Mouse (Mus musculus): ENCODE measurements at regions not wholly inside any gene's neighbourhood (a gene's known extent, or its start where the extent isn't known, plus 50 kb on each side); places are given as distances from the start of the nearest gene placed in this dataset.
A peak's percentile ranks its signal among the peaks of the same experiment; 100 is the strongest.

GRCm38 (mm10) chr8:107642241-107642640 lies 54.0 kb upstream of the Psmd7 start:
- DNase-seq (ENCODE audit: low read depth, low spot score), result no peak

GRCm38 (mm10) chr8:107647936-107648335 lies 59.7 kb upstream of the Psmd7 start:
- no peak for DNase-seq (ENCODE audit: low read depth, low spot score)

- DNase-seq (ENCODE audit: low read depth, low spot score), result no peak
Observed at GRCm38 (mm10) chr8:107650306-107650705, 62.0 kb upstream of the Psmd7 start.

- no peak for DNase-seq (ENCODE audit: low read depth, low spot score)
Observed at GRCm38 (mm10) chr8:107651424-107651823, 63.2 kb upstream of the Psmd7 start.

GRCm38 (mm10) chr8:107652226-107652625 lies 64.0 kb upstream of the Psmd7 start:
- DNase-seq (ENCODE audit: low read depth, low spot score), result no peak

- no peak for DNase-seq (ENCODE audit: low read depth, low spot score)
Observed at GRCm38 (mm10) chr8:107653711-107654110, 65.4 kb upstream of the Psmd7 start.

- DNase-seq (ENCODE audit: low read depth, low spot score), result no peak
Observed at GRCm38 (mm10) chr8:107656622-107657021, 68.4 kb upstream of the Psmd7 start.

- no peak for DNase-seq (ENCODE audit: low read depth, low spot score)
Observed at GRCm38 (mm10) chr8:107657741-107658140, 69.5 kb upstream of the Psmd7 start.

- DNase-seq (ENCODE audit: low read depth, low spot score), result no peak
Observed at GRCm38 (mm10) chr8:107658386-107658785, 70.1 kb upstream of the Psmd7 start.

GRCm38 (mm10) chr8:107660624-107661023 lies 72.4 kb upstream of the Psmd7 start:
- no peak for DNase-seq (ENCODE audit: low read depth, low spot score)

GRCm38 (mm10) chr8:107669608-107670007 lies 81.3 kb upstream of the Psmd7 start:
- DNase-seq (ENCODE audit: low read depth, low spot score), result no peak

GRCm38 (mm10) chr8:107671471-107671870 lies 83.2 kb upstream of the Psmd7 start:
- peak; percentile 27 for DNase-seq (ENCODE audit: low read depth, low spot score)

- DNase-seq (ENCODE audit: low read depth, low spot score), result no peak
Observed at GRCm38 (mm10) chr8:107672691-107673090, 84.4 kb upstream of the Psmd7 start.

- DNase-seq (ENCODE audit: low read depth, low spot score), result no peak
Observed at GRCm38 (mm10) chr8:107682066-107682465, 93.8 kb upstream of the Psmd7 start.

GRCm38 (mm10) chr8:107684721-107685691 lies 96.7 kb upstream of the Psmd7 start:
- peak; percentile 40 for DNase-seq (ENCODE audit: low read depth, low spot score)

GRCm38 (mm10) chr8:107686936-107687335 lies 98.7 kb upstream of the Psmd7 start:
- DNase-seq (ENCODE audit: low read depth, low spot score), result no peak

- no peak for DNase-seq (ENCODE audit: low read depth, low spot score)
Observed at GRCm38 (mm10) chr8:107687529-107687928, 99.3 kb upstream of the Psmd7 start.

- DNase-seq (ENCODE audit: low read depth, low spot score), result no peak
Observed at GRCm38 (mm10) chr8:107689020-107689419, 100.8 kb upstream of the Psmd7 start.

GRCm38 (mm10) chr8:107691251-107691650 lies 103.0 kb upstream of the Psmd7 start:
- no peak for DNase-seq (ENCODE audit: low read depth, low spot score)

GRCm38 (mm10) chr8:107696384-107697346 lies 108.4 kb upstream of the Psmd7 start:
- DNase-seq (ENCODE audit: low read depth, low spot score), result no peak

GRCm38 (mm10) chr8:107699307-107699706 lies 111.0 kb upstream of the Psmd7 start:
- DNase-seq (ENCODE audit: low read depth, low spot score), result no peak

- DNase-seq (ENCODE audit: low read depth, low spot score), result no peak
Observed at GRCm38 (mm10) chr8:107699759-107700158, 111.5 kb upstream of the Psmd7 start.
